Mouse (Mus musculus): ENCODE data around the gene Aqp1. TPM values are rescaled to one million over a fixed set of nuclear protein-coding genes. Genes with fewer than 3 reads are reported as not detected.
A peak's percentile ranks its signal among the peaks of the same experiment; 100 is the strongest.

Aqp1 gene
- polyA plus RNA-seq, 1 experiment from 2014 or later: 51.8 TPM

GRCm38 (mm10) chr6:55356976-55357635, 20.9 kb downstream of the Aqp1 start:
- no peak for DNase-seq (ENCODE audit: low spot score)

- no peak for DNase-seq (ENCODE audit: low spot score)
Observed at GRCm38 (mm10) chr6:55357636-55358031, 21.4 kb downstream of the Aqp1 start.

GRCm38 (mm10) chr6:55358731-55359143, 22.5 kb downstream of the Aqp1 start:
- DNase-seq (ENCODE audit: low spot score): peak; percentile 14

GRCm38 (mm10) chr6:55362663-55363062, 26.4 kb downstream of the Aqp1 start:
- DNase-seq (ENCODE audit: low spot score): no peak

GRCm38 (mm10) chr6:55367126-55367525, 30.9 kb downstream of the Aqp1 start:
- DNase-seq (ENCODE audit: low spot score): no peak

- DNase-seq (ENCODE audit: low spot score): no peak
Observed at GRCm38 (mm10) chr6:55370831-55371230, 34.6 kb downstream of the Aqp1 start.

- DNase-seq (ENCODE audit: low spot score): no peak
Observed at GRCm38 (mm10) chr6:55376076-55376475, 39.8 kb downstream of the Aqp1 start, which contains the start of gene Ghrhr. Gene Ghrhr, plus strand, starts transcription at chr6:55376295.

- no peak for DNase-seq (ENCODE audit: low spot score)
Observed at GRCm38 (mm10) chr6:55376511-55376910, 40.3 kb downstream of the Aqp1 start.

- DNase-seq (ENCODE audit: low spot score): no peak
Observed at GRCm38 (mm10) chr6:55377461-55377860, 41.2 kb downstream of the Aqp1 start.

- peak; percentile 25 for DNase-seq (ENCODE audit: low spot score)
Observed at GRCm38 (mm10) chr6:55379641-55380335, 43.6 kb downstream of the Aqp1 start.

- no peak for DNase-seq (ENCODE audit: low spot score)
Observed at GRCm38 (mm10) chr6:55381966-55382365, 45.7 kb downstream of the Aqp1 start.

GRCm38 (mm10) chr6:55383897-55384296, 47.7 kb downstream of the Aqp1 start:
- DNase-seq (ENCODE audit: low spot score): peak; percentile 42

GRCm38 (mm10) chr6:55384356-55384951, 48.2 kb downstream of the Aqp1 start:
- no peak for DNase-seq (ENCODE audit: low spot score)

- DNase-seq (ENCODE audit: low spot score): no peak
Observed at GRCm38 (mm10) chr6:55388546-55389169, 52.4 kb downstream of the Aqp1 start.

GRCm38 (mm10) chr6:55389321-55389720, 53.1 kb downstream of the Aqp1 start:
- DNase-seq (ENCODE audit: low spot score): no peak

- no peak for DNase-seq (ENCODE audit: low spot score)
Observed at GRCm38 (mm10) chr6:55391814-55392213, 55.6 kb downstream of the Aqp1 start.

- DNase-seq (ENCODE audit: low spot score): peak; percentile 54
Observed at GRCm38 (mm10) chr6:55392453-55392852, 56.2 kb downstream of the Aqp1 start.

- DNase-seq (ENCODE audit: low spot score): no peak
Observed at GRCm38 (mm10) chr6:55394854-55395253, 58.6 kb downstream of the Aqp1 start.

- DNase-seq (ENCODE audit: low spot score): no peak
Observed at GRCm38 (mm10) chr6:55396176-55396575, 59.9 kb downstream of the Aqp1 start.

GRCm38 (mm10) chr6:55396622-55397041, 60.4 kb downstream of the Aqp1 start:
- DNase-seq (ENCODE audit: low spot score): no peak
